Mouse (Mus musculus): Measurements from ENCODE around the gene Epb41. TPM values are rescaled to one million over a fixed set of nuclear protein-coding genes. Genes with fewer than 3 reads are reported as not detected.

Epb41 gene
- polyA plus RNA-seq, 1 experiment, result 15.7 TPM

DNA sequence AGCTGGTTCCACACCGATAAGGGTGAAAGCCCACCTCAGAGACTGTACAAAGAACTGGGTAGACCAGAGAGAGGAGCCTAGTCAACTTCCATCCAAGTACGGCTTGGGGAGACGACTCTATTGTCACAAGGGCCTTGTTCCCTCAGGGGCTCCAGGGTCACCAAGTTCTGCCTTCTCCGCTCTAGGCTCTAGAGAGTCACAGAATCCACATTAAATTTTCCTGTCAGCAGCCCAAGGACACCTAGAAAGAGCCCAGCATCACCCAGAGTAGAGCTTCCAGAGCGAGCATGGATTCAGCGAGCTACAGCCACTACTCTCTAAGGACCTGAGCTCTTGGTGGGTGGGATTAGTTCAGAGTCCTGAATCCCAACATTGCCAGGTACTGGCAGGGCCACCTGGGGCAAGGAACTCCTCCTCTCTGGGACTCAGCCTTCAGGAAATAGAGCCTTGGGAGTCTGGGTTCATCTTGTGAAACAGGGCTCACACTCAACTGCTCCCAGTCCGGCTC lies 157.0 kb downstream of the Epb41 start:
- Histone ChIP-seq H3K27ac (ENCODE audit: insufficient read depth, low read depth, low read length) (no peak overlapping the region), H3K4me3 (ENCODE audit: low read depth, low read length) (no peak overlapping the region), H3K36me3 (ENCODE audit: control insufficient read depth, insufficient read depth, low read length) (0 out of 2 replicates have a peak, but pooled peaks cover 1% of the 10 kb centered on the region), H3K4me1 (ENCODE audit: control insufficient read depth, insufficient read depth, insufficient read length, low read length) (peaks cover 17% of the 10 kb centered on the region), H3K27me3 (ENCODE audit: control insufficient read depth, insufficient read depth, low read length) (peaks cover 47% of the 10 kb centered on the region)
- 84% methylated on average over 7 of the region's 7 CpGs for WGBS
- TF ChIP-seq POLR2A (IDR thresholded peaks at IDR 0.05; ENCODE audit: low read depth, low read length), result no peak
- TF ChIP-seq CTCF (IDR thresholded peaks at IDR 0.05; ENCODE audit: extremely low read depth, insufficient read length, insufficient replicate concordance, low read depth, low read length), result no peak

DNA sequence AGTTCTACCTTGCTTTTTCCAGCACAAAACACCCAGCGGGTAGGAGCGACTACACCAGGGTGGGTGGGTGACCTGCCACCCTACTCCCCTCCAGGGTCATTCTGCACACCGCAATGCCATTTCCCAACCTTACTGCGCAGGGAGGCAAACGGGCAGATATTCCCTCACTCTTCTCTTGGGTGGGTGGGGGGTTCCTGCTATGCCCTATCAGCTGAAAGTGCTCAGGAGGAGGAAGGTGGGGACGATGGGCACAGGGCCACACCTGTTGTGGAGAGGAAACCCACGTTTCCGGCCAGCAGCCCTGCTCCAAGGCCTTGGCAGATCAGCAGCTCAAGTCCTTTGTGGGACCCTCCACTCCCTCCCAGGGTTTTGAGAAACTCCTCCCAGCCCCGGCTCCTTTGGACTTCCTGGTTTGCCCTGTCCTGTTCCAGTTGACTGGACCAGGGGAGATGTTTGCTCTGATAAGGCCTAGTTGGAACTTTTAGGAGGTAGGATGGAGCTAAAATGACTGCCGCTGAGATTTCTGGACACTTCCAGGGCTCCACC lies 158.0 kb downstream of the Epb41 start:
- Histone ChIP-seq H3K27ac (ENCODE audit: insufficient read depth, low read depth, low read length) (no peak overlapping the region), H3K4me3 (ENCODE audit: low read depth, low read length) (no peak overlapping the region), H3K36me3 (ENCODE audit: control insufficient read depth, insufficient read depth, low read length) (no peaks in the 10 kb centered on the region), H3K27me3 (ENCODE audit: control insufficient read depth, insufficient read depth, low read length) (peaks cover 42% of the 10 kb centered on the region), H3K4me1 (ENCODE audit: control insufficient read depth, insufficient read depth, insufficient read length, low read length) (peaks cover 14% of the 10 kb centered on the region)
- WGBS, result 62% methylated on average over 10 of the region's 10 CpGs
- no peak for TF ChIP-seq CTCF (IDR thresholded peaks at IDR 0.05; ENCODE audit: extremely low read depth, insufficient read length, insufficient replicate concordance, low read depth, low read length)
- no peak for TF ChIP-seq POLR2A (IDR thresholded peaks at IDR 0.05; ENCODE audit: low read depth, low read length)

DNA sequence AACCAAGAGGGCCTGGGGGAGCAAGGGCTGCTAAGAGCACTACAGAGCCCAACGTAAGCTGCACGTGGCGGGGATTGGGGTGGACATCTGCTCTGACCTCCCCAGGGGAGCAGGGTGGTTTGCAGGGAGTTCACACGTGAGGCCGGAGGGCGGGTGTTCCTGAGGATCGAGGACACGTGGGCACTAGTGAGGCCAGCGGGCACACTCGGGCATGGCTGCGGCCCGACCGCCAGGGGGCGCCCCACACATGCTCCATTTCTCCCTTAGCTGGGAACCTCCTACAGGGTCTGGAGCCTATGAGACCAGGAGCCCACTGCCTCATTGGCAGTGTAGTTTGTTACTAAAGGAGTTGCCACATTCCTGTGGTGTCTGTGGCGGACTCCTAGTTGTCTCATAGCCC lies 158.7 kb downstream of the Epb41 start:
- Histone ChIP-seq H3K4me1 (ENCODE audit: control insufficient read depth, insufficient read depth, insufficient read length, low read length) (peaks cover 10% of the 10 kb centered on the region), H3K27me3 (ENCODE audit: control insufficient read depth, insufficient read depth, low read length) (peaks cover 35% of the 10 kb centered on the region), H3K4me3 (ENCODE audit: low read depth, low read length) (no peak overlapping the region), H3K27ac (ENCODE audit: insufficient read depth, low read depth, low read length) (no peak overlapping the region), H3K36me3 (ENCODE audit: control insufficient read depth, insufficient read depth, low read length) (no peaks in the 10 kb centered on the region)
- TF ChIP-seq POLR2A (IDR thresholded peaks at IDR 0.05; ENCODE audit: low read depth, low read length) (no peak), CTCF (IDR thresholded peaks at IDR 0.05; ENCODE audit: extremely low read depth, insufficient read length, insufficient replicate concordance, low read depth, low read length) (peak; percentile 90)
- WGBS, result 15% methylated on average over 15 of the region's 15 CpGs

DNA sequence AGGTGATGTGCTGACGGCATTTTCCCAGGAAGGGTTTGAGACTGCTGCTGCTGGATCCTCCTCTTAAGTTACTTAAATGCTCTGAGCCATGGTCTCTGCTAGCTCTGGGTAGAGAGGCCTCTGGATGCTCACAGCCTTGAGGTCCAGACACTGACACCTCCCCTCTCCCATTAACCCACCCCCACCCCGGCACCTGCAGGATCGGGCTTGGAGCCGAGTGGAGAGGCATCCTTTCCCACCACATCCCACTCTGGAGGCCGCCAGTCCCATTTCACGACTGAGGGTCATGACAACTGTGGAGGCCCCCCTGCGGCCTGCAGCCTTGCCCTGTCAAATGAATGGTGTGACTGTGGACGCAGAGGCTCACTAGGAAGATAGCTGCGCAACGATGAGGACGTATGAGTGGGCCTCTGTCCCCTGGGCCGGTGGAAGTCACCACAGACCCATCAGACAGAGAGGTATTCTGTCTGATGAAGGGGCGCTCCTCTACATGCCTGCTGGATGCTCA lies 159.2 kb downstream of the Epb41 start:
- Histone ChIP-seq H3K27me3 (ENCODE audit: control insufficient read depth, insufficient read depth, low read length) (peaks cover 30% of the 10 kb centered on the region), H3K4me3 (ENCODE audit: low read depth, low read length) (no peak overlapping the region), H3K36me3 (ENCODE audit: control insufficient read depth, insufficient read depth, low read length) (no peaks in the 10 kb centered on the region), H3K4me1 (ENCODE audit: control insufficient read depth, insufficient read depth, insufficient read length, low read length) (peaks cover 11% of the 10 kb centered on the region), H3K27ac (ENCODE audit: insufficient read depth, low read depth, low read length) (no peak overlapping the region)
- TF ChIP-seq CTCF (IDR thresholded peaks at IDR 0.05; ENCODE audit: extremely low read depth, insufficient read length, insufficient replicate concordance, low read depth, low read length) (no peak), POLR2A (IDR thresholded peaks at IDR 0.05; ENCODE audit: low read depth, low read length) (no peak)
- 57% methylated on average over 13 of the region's 13 CpGs for WGBS

DNA sequence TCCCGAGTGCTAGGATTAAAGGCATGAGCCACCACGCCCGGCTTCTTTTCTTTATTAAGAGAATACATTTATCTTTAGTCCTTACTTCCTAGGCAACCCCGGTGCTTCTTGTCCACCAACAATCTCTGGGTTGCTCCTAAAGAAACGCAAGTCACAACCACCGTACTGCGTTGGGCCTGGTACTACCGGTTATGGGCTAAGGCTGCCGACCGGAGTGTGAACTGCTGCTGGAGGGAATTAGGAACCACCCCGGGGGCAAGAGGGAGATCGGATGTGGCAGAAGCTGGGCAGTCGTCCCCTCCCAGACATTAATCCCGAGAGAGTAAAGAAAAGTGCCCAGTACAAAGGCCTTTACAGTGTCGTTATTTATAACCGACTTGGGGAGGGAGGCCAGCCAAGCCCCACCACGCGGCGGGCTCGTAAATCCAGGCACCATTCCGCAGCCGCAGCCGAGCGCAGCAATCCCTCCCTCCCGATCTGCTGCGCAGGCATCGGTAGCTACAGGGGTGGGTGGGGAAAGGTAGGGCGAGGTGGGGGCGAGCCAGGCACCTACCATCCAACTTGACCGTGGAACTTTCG lies 160.1 kb downstream of the Epb41 start:
- no peak for TF ChIP-seq POLR2A (IDR thresholded peaks at IDR 0.05; ENCODE audit: low read depth, low read length)
- no peak for TF ChIP-seq CTCF (IDR thresholded peaks at IDR 0.05; ENCODE audit: extremely low read depth, insufficient read length, insufficient replicate concordance, low read depth, low read length)
- 10% methylated on average over 31 of the region's 31 CpGs for WGBS
- H3K4me3 ChIP-seq (ENCODE audit: low read depth, low read length), result peak overlapping the region; percentile 8; the same call in 1 of the 2 replicates
- no peaks in the 10 kb centered on the region for H3K36me3 ChIP-seq (ENCODE audit: control insufficient read depth, insufficient read depth, low read length)
- H3K4me1 ChIP-seq (ENCODE audit: control insufficient read depth, insufficient read depth, insufficient read length, low read length), result peaks cover 10% of the 10 kb centered on the region
- H3K27me3 ChIP-seq (ENCODE audit: control insufficient read depth, insufficient read depth, low read length), result peaks cover 21% of the 10 kb centered on the region
- no peak overlapping the region for H3K27ac ChIP-seq (ENCODE audit: insufficient read depth, low read depth, low read length)

DNA sequence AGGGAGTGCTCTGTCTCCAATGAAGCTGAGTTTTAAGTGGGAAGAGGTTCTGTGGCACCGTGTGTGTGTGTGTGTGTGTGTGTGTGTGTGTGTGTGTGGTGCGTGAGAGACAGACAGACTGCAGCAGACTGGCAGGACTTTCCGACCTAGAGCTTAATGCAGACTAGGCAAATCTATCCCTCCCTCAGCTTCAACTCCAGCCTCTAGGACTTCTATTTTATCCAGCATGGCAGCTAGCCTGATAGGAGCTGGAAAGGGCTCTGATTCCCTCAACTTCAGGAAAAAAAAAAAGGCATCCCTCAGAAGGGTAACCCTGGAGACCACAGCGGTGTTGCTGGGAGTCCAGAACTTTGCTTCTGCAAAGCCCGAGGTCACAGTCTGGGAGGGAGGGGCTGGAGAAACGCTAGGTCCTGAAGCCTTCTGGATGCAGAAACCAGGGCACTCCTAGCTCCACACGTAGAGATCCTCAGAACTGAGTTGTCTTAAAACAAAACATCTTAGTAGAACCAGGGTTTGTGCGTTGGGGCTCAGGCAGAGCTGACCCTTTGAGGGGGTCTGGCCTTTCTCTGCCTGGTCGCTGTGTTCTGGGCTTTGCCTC lies 161.0 kb downstream of the Epb41 start:
- Histone ChIP-seq H3K4me3 (ENCODE audit: low read depth, low read length) (no peak overlapping the region), H3K4me1 (ENCODE audit: control insufficient read depth, insufficient read depth, insufficient read length, low read length) (peaks cover 10% of the 10 kb centered on the region), H3K27me3 (ENCODE audit: control insufficient read depth, insufficient read depth, low read length) (peaks cover 21% of the 10 kb centered on the region), H3K36me3 (ENCODE audit: control insufficient read depth, insufficient read depth, low read length) (no peaks in the 10 kb centered on the region), H3K27ac (ENCODE audit: insufficient read depth, low read depth, low read length) (no peak overlapping the region)
- TF ChIP-seq POLR2A (IDR thresholded peaks at IDR 0.05; ENCODE audit: low read depth, low read length) (no peak), CTCF (IDR thresholded peaks at IDR 0.05; ENCODE audit: extremely low read depth, insufficient read length, insufficient replicate concordance, low read depth, low read length) (no peak)
- 68% methylated on average over 9 of the region's 9 CpGs for WGBS

DNA sequence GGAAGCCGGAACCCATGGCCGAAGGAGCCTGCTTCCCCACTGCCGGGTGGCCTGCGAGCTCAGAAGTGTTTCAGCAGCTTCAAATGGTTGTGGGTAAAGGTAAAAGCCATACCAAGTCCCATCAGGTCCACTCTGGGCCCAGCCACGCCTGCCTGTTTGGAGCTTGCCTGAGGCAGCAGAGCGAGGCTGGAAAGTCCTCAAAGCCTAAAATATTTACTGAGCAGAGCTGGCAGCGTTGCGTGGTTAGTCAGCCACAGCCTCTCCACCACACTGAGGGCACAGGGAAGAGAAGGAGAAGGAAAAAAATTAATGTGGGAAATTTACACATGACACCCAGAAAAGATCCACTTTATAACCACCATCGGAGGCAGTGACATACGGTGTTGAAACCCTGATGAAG lies 161.6 kb downstream of the Epb41 start:
- Histone ChIP-seq H3K4me1 (ENCODE audit: control insufficient read depth, insufficient read depth, insufficient read length, low read length) (peaks cover 10% of the 10 kb centered on the region), H3K27ac (ENCODE audit: insufficient read depth, low read depth, low read length) (no peak overlapping the region), H3K4me3 (ENCODE audit: low read depth, low read length) (no peak overlapping the region), H3K27me3 (ENCODE audit: control insufficient read depth, insufficient read depth, low read length) (peaks cover 21% of the 10 kb centered on the region), H3K36me3 (ENCODE audit: control insufficient read depth, insufficient read depth, low read length) (no peaks in the 10 kb centered on the region)
- WGBS, result 76% methylated on average over 10 of the region's 10 CpGs
- TF ChIP-seq CTCF (IDR thresholded peaks at IDR 0.05; ENCODE audit: extremely low read depth, insufficient read length, insufficient replicate concordance, low read depth, low read length) (no peak), POLR2A (IDR thresholded peaks at IDR 0.05; ENCODE audit: low read depth, low read length) (no peak)
